Mouse (Mus musculus) Patski (cell line): Measurements from ENCODE around the gene Poc1b. TPM values are rescaled to one million over a fixed set of nuclear protein-coding genes. Genes with fewer than 3 reads are reported as not detected.

Experiments
- ATAC-seq: fragments of 100-300 bp; one replicate; pipeline ENCODE4 v1.8.0; 2021
- CTCF ChIA-PET: fragments of 350-600 bp; sonication (Branson Sonifier 250); formaldehyde crosslinking; loops from one replicate; lab custom pipeline; 2022; ENCODE audit warnings: inconsistent platforms; lab: Charles Lee
- POLR2A ChIA-PET: fragments of 350-600 bp; sonication (Branson Sonifier 250); formaldehyde crosslinking; loops from one replicate; lab custom pipeline; 2022; ENCODE audit warnings: antibody characterized with exemption, inconsistent platforms; lab: Charles Lee
- DNase-seq: peaks from one replicate; pipeline ENCODE4 v3.0.0-alpha.2; 2011; ENCODE audit warnings: low read depth, low spot score
- H3K27me3 ChIP-seq: fragments of 371-371 bp; one replicate; pipeline ENCODE4 v1.5.1; 2021
- CTCF ChIP-seq: fragments of 100-300 bp; IDR thresholded peaks from one replicate; pipeline ENCODE4 v1.5.1; 2021
- in situ Hi-C: fragments of 300-500 bp; cut with MboI; formaldehyde crosslinking; loops from 3 replicates; pipeline ENCODE4 v1.11.1; 2018; ENCODE audit warnings: low pct_unique_long_range_greater_than_20kb, mixed read lengths
- polyA plus RNA-seq: library from polyadenylated mRNA; unstranded; gene quantifications from one replicate; pipeline ENCODE4 v1.2.3, GENCODE M21; 2021

The Poc1b gene
- polyA plus RNA-seq, 1 experiment from 2014 or later = 10.5 TPM

GRCm38 (mm10) chr10:99130611-99131010, 23.8 kb downstream of the Poc1b start:
- in situ Hi-C loops = no loop called here
- no peak for TF ChIP-seq CTCF
- no peaks in the 10 kb centered on the region for H3K27me3 ChIP-seq
- ATAC-seq (peak; percentile 31), DNase-seq (no peak)
- CTCF ChIA-PET = no interaction called here
- POLR2A ChIA-PET = no interaction called here

- POLR2A ChIA-PET = no interaction called here
- no peak for DNase-seq
- CTCF ChIA-PET = no interaction called here
- in situ Hi-C loops = no loop called here
- no peak for ATAC-seq
- TF ChIP-seq CTCF = no peak
- H3K27me3 ChIP-seq = no peaks in the 10 kb centered on the region
Observed at GRCm38 (mm10) chr10:99131298-99131697, 24.5 kb downstream of the Poc1b start.

GRCm38 (mm10) chr10:99132189-99132588, 25.4 kb downstream of the Poc1b start:
- no peaks in the 10 kb centered on the region for H3K27me3 ChIP-seq
- POLR2A ChIA-PET = no interaction called here
- no peak for DNase-seq
- CTCF ChIA-PET = no interaction called here
- in situ Hi-C loops = no loop called here
- ATAC-seq = no peak
- TF ChIP-seq CTCF = no peak

DNA sequence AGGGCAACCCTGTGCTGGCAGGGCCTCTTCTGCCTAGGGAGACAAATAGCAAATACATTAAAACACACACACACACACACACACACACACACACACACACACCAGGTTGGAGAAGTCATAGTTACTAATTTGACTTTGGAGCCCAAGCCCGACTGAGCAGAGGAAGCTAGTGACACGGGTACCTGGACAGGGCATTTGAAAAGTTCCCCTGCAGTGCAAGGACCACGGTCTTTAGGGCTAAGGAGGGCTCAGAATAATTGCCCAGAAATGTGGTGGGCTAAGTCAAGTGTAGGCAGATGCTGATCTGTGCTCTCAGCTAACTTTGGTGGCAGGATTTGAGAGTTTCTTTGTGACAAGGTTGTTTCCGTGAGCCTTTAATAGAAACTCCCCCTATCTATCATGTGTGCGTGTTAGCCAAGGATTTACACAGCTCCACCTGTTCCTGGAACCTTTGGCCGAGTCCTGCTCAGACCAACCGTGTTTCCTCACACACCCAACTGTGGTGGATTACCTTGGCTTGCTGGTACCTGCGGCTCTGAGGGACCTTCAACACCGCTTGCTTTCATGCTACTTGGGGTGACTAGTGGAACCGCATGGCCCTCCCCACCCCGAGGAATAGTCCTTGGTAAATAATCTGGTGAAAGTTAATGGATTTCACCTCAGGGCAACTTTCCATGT, 25.9 kb downstream of the Poc1b start:
- TF ChIP-seq CTCF = no peak
- ATAC-seq (no peak), DNase-seq (no peak)
- POLR2A ChIA-PET = interaction anchor here (0.6 kb wide), 1 partner anchor 9 kb away, joined by 3 read pairs; no protein-coding TSS in a partner anchor
- CTCF ChIA-PET = no interaction called here
- H3K27me3 ChIP-seq = no peaks in the 10 kb centered on the region
- in situ Hi-C loops = no loop called here

GRCm38 (mm10) chr10:99133321-99133875, 26.6 kb downstream of the Poc1b start:
- TF ChIP-seq CTCF = no peak
- DNase-seq = no peak
- CTCF ChIA-PET = no interaction called here
- H3K27me3 ChIP-seq = no peaks in the 10 kb centered on the region
- no peak for ATAC-seq
- POLR2A ChIA-PET = no interaction called here
- in situ Hi-C loops = no loop called here

GRCm38 (mm10) chr10:99136337-99136736, 29.5 kb downstream of the Poc1b start:
- ChIA-PET CTCF (interaction anchor here (0.9 kb wide), 1 partner anchor 16 kb away, joined by 3 read pairs; no protein-coding TSS in a partner anchor), POLR2A (no interaction called here)
- in situ Hi-C loops = no loop called here
- no peaks in the 10 kb centered on the region for H3K27me3 ChIP-seq
- ATAC-seq (no peak), DNase-seq (no peak)
- TF ChIP-seq CTCF = no peak

DNA sequence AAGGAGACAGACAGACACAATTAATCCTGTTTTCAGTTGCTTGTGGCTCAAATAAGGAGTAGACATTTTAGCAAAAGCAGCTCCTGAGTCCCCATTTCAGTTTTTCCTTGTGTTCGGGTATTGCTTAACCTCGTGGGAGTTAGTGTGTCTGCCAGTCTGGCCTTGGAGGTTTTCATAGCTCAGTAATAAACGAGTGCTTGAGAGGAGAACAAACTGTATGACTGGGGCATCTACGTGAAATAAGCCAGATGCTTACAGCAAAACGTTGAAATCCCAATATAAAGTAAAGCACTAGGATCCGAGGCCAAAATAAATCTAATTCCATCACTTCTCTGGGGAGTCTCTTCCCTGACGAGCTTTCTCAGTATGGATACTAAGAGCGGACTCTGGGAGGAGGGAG, 38.8 kb downstream of the Poc1b start:
- ChIA-PET POLR2A (no interaction called here), CTCF (interaction anchor here (1.1 to 1.6 kb wide), 4 partner anchors 10 to 48 kb away, joined by 3 to 6 read pairs (median 3); no protein-coding TSS in a partner anchor)
- in situ Hi-C loops = no loop called here
- H3K27me3 ChIP-seq = no peaks in the 10 kb centered on the region
- ATAC-seq (no peak), DNase-seq (no peak)
- TF ChIP-seq CTCF = no peak

- POLR2A ChIA-PET = no interaction called here
- in situ Hi-C loops = no loop called here
- H3K27me3 ChIP-seq = no peaks in the 10 kb centered on the region
- CTCF ChIA-PET = interaction anchor here (1.6 kb wide), 1 partner anchor 49 kb away, joined by 3 read pairs; no protein-coding TSS in a partner anchor
- no peak for TF ChIP-seq CTCF
- ATAC-seq (no peak), DNase-seq (no peak)
Observed at GRCm38 (mm10) chr10:99146596-99146995, 39.8 kb downstream of the Poc1b start.

- ATAC-seq (no peak), DNase-seq (no peak)
- in situ Hi-C loops = loop anchor here (25.0 kb wide), 1 partner anchor 1337 kb away; the partner anchor contains the start of genes Cep290 and Tmtc3
- TF ChIP-seq CTCF = no peak
- ChIA-PET CTCF (interaction anchor here (4.8 kb wide), 1 partner anchor 12 kb away, joined by 26 read pairs; no protein-coding TSS in a partner anchor), POLR2A (interaction anchor here (0.6 kb wide), 1 partner anchor 23 kb away, joined by 5 read pairs; no protein-coding TSS in a partner anchor)
- no peaks in the 10 kb centered on the region for H3K27me3 ChIP-seq
Observed at GRCm38 (mm10) chr10:99150016-99150415, 43.2 kb downstream of the Poc1b start.

- ATAC-seq (no peak), DNase-seq (no peak)
- ChIA-PET CTCF (interaction anchor here (0.9 to 4.8 kb wide), 4 partner anchors 11 to 44 kb away, joined by 3 to 26 read pairs (median 3); no protein-coding TSS in a partner anchor), POLR2A (no interaction called here)
- in situ Hi-C loops = loop anchor here (25.0 kb wide), 1 partner anchor 1336 kb away; the partner anchor contains the start of genes Cep290 and Tmtc3
- TF ChIP-seq CTCF = no peak
- no peaks in the 10 kb centered on the region for H3K27me3 ChIP-seq
Observed at GRCm38 (mm10) chr10:99151580-99151979, 44.7 kb downstream of the Poc1b start.

GRCm38 (mm10) chr10:99152063-99152462, 45.2 kb downstream of the Poc1b start:
- DNase-seq = no peak
- in situ Hi-C loops = loop anchor here (25.0 kb wide), 1 partner anchor 1335 kb away; the partner anchor contains the start of genes Cep290 and Tmtc3
- TF ChIP-seq CTCF = peak; percentile 55
- ChIA-PET CTCF (interaction anchor here (1.1 to 4.8 kb wide), 4 partner anchors 10 to 48 kb away, joined by 3 to 26 read pairs (median 3); no protein-coding TSS in a partner anchor), POLR2A (interaction anchor here (0.6 to 0.7 kb wide), 2 partner anchors 18 to 21 kb away, joined by 3 read pairs; no protein-coding TSS in a partner anchor)
- H3K27me3 ChIP-seq = no peaks in the 10 kb centered on the region
- ATAC-seq = no peak
